Mouse (Mus musculus): ENCODE data around the gene Nod1.

GRCm38 (mm10) chr6:54914977-54915376 lies 57.4 kb downstream of the Nod1 start:
- TF ChIP-seq FLI1 (IDR thresholded peaks at IDR 0.05; ENCODE audit: low read length) (no peak), GATA1 (IDR thresholded peaks at IDR 0.05; ENCODE audit: borderline replicate concordance, low read length) (no peak)

All from megakaryocyte, embryonic 14.5 days (primary cell).